Mouse (Mus musculus) MEL-GATA-1-ER (cell line): ENCODE results near the gene Lrch3.
A peak's percentile ranks its signal among the peaks of the same experiment; 100 is the strongest.

ENCODE experiments used
- DNase-seq: peaks from one replicate; pipeline ENCODE4 v3.0.0-alpha.2; 2012; ENCODE audit warnings: low read depth; ENCODE audit errors: extremely low read depth

The Lrch3 gene

GRCm38 (mm10) chr16:32984631-32985030 is 70.7 kb downstream of the Lrch3 start:
- DNase-seq: no peak

- no peak for DNase-seq
Observed at GRCm38 (mm10) chr16:32992158-32992557, 78.3 kb downstream of the Lrch3 start.

GRCm38 (mm10) chr16:33005216-33005615 is 91.3 kb downstream of the Lrch3 start:
- no peak for DNase-seq

- no peak for DNase-seq
Observed at GRCm38 (mm10) chr16:33006888-33007287, 93.0 kb downstream of the Lrch3 start.

- no peak for DNase-seq
Observed at GRCm38 (mm10) chr16:33007436-33007835, 93.5 kb downstream of the Lrch3 start.

- DNase-seq: no peak
Observed at GRCm38 (mm10) chr16:33010166-33010565, 96.3 kb downstream of the Lrch3 start.

- no peak for DNase-seq
Observed at GRCm38 (mm10) chr16:33013801-33014200, 99.9 kb downstream of the Lrch3 start.

- no peak for DNase-seq
Observed at GRCm38 (mm10) chr16:33014921-33015320, 101.0 kb downstream of the Lrch3 start.

- no peak for DNase-seq
Observed at GRCm38 (mm10) chr16:33015396-33015907, 101.6 kb downstream of the Lrch3 start.

- peak; percentile 10 for DNase-seq
Observed at GRCm38 (mm10) chr16:33015986-33016385, 102.1 kb downstream of the Lrch3 start.

- DNase-seq: no peak
Observed at GRCm38 (mm10) chr16:33017677-33018349, 103.9 kb downstream of the Lrch3 start.

GRCm38 (mm10) chr16:33019117-33019770 is 105.3 kb downstream of the Lrch3 start:
- no peak for DNase-seq

GRCm38 (mm10) chr16:33021381-33021780 is 107.5 kb downstream of the Lrch3 start:
- DNase-seq: no peak

- DNase-seq: peak; percentile 43
Observed at GRCm38 (mm10) chr16:33023750-33024149, 109.8 kb downstream of the Lrch3 start.

GRCm38 (mm10) chr16:33024456-33025104 is 110.7 kb downstream of the Lrch3 start:
- no peak for DNase-seq

GRCm38 (mm10) chr16:33026357-33026756 is 112.5 kb downstream of the Lrch3 start:
- no peak for DNase-seq

GRCm38 (mm10) chr16:33036006-33036405 is 122.1 kb downstream of the Lrch3 start:
- DNase-seq: no peak

GRCm38 (mm10) chr16:33042682-33043081 is 128.8 kb downstream of the Lrch3 start:
- DNase-seq: no peak

- no peak for DNase-seq
Observed at GRCm38 (mm10) chr16:33043268-33043667, 129.4 kb downstream of the Lrch3 start.

GRCm38 (mm10) chr16:33048004-33048403 is 134.1 kb downstream of the Lrch3 start:
- peak; percentile 46 for DNase-seq

- DNase-seq: peak; percentile 26
Observed at GRCm38 (mm10) chr16:33048686-33049085, 134.8 kb downstream of the Lrch3 start.

- peak; percentile 85 for DNase-seq
Observed at GRCm38 (mm10) chr16:33049809-33050208, 135.9 kb downstream of the Lrch3 start.
